Mouse (Mus musculus): ENCODE measurements around the gene Fnip1. TPM values are rescaled to one million over a fixed set of nuclear protein-coding genes. Genes with fewer than 3 reads are reported as not detected.
A peak's percentile ranks its signal among the peaks of the same experiment; 100 is the strongest.

The Fnip1 gene
- polyA plus RNA-seq, 1 experiment from 2014 or later = 10.6 TPM

DNA sequence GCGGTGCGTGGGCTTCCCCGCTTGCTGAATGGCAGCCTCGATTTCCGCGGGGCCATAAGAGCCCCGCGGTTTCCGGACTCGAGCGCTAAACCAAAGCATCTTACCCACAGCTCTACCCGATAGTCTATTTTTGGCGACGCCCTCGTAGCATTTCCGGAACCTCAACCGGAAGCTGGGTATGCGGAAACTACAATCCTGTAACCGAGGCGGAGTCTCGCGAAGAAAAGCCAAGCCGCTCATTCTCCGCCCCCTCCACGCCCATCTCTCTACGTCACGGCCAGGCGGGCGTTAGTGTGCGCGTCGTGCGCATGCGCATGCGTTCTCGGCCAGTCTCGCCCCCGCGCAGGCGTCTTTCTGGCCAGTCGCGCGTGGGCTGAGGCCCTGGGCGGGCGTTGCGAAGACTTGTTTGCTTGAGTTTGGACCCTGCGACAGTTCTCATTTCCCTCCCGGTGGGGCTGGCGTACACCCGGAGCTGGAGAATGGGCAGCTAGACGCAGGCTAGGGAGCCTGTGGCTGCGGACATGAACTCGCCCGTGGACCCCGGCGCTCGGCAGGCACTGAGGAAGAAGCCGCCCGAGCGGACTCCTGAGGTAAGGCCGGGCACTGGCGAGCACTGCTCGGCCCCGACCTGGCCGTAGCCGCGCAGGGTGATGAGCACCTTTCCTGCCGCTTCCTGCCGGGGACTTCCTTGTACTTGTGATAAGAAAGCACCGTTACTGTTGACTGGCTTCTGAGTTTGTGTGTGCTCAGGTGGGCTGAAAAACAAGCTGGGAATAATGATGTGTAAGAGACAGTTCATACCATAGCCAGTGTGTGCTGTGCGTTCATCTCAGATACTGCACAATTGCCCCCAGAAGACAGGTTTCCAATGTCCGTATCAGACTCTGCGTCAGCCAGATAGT, 84.8 kb downstream of the Fnip1 start, which contains the start of gene Rapgef6:
Rapgef6 (plus strand) TSS at position 319 of the 902 bp plus-strand sequence.
- under 1% methylated on average over 73 of the region's 73 CpGs for WGBS
- ATAC-seq (ENCODE audit: insufficient number of reproducible peaks, low FRiP score, low TSS enrichment, low read depth) = peak; percentile 98
- Histone ChIP-seq H3K4me2 (replicated peaks) (peak within 1 kb of the TSS; percentile 59), H3K27ac (replicated peaks) (peak within 1 kb of the TSS; percentile 99), H3K9me3 (replicated peaks) (no peaks in the 10 kb centered on the region), H3K9ac (peak within 1 kb of the TSS; percentile 85), H3K36me3 (no peaks in the 10 kb centered on the region), H3K4me3 (replicated peaks) (peak within 1 kb of the TSS; percentile 98), H3K4me1 (peaks cover 11% of the 10 kb centered on the region; the same call in 1 of the 2 replicates), H3K27me3 (no peaks in the 10 kb centered on the region)

DNA sequence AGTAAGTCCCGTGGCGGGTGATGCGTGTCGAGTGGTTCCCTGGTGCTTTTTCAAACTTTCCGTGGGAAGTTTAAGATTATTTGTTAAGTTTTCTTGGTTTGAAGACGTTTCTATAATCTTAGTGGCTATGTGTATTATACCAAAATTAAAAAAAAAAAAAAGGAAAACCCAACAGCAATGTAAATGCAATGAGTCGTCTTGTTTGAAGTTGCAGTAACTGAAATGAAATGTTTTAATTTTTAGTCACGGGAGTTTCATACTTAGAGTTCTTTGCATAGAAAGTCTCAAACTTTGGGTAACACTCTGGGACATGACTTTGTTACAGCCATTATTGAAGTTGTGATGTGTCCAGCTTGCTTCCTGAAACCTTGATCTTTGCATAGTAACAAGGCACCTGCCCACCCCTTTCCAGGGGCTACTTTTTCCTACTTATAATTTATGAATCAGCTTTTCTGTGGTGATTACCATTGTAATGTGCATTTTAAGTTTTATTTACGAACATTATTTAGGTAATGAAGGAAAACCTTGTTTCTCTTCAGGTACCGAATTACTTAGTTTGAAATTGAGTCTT, 85.5 kb downstream of the Fnip1 start:
- 14% methylated on average over 10 of the region's 10 CpGs for WGBS
- H3K27me3 ChIP-seq = no peaks in the 10 kb centered on the region
- peak overlapping the region; percentile 94 for H3K27ac ChIP-seq (replicated peaks)

DNA sequence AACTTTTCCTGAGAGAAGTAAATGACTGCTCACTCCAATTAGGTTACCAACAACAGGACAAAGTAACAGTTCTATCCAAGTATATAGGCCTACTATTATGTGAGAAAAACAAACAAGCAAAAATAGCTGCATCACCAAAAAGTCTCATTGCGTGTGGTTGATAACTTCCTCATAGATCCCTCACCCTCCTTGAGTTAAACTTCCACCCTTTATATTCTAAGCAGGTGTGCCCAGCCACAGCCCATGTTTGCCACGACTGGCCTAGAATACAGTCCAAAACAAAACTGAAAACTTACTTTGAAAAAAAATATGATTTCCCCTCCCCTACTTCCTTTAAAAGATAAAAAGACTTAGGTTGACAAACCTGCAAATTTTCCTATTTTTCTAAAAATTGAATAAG, 90.0 kb downstream of the Fnip1 start:
- WGBS = 69% methylated on average over 2 of the region's 2 CpGs
- Histone ChIP-seq H3K27ac (replicated peaks) (no peak overlapping the region), H3K9ac (no peak overlapping the region), H3K27me3 (no peaks in the 10 kb centered on the region), H3K9me3 (replicated peaks) (no peaks in the 10 kb centered on the region), H3K4me3 (replicated peaks) (no peak overlapping the region), H3K4me1 (peaks cover 11% of the 10 kb centered on the region; the same call in 1 of the 2 replicates), H3K4me2 (replicated peaks) (no peak overlapping the region), H3K36me3 (no peaks in the 10 kb centered on the region)
- ATAC-seq (ENCODE audit: insufficient number of reproducible peaks, low FRiP score, low TSS enrichment, low read depth) = no peak

More for the DNA sequence above, 85.5 kb downstream of the Fnip1 start:
- peak overlapping the region; percentile 59 for H3K4me2 ChIP-seq (replicated peaks)
- no peak for ATAC-seq (ENCODE audit: insufficient number of reproducible peaks, low FRiP score, low TSS enrichment, low read depth)
- H3K9ac ChIP-seq = peak overlapping the region; percentile 85
- H3K4me3 ChIP-seq (replicated peaks) = peak overlapping the region; percentile 98
- H3K36me3 ChIP-seq = no peaks in the 10 kb centered on the region
- H3K4me1 ChIP-seq = peaks cover 11% of the 10 kb centered on the region; the same call in 1 of the 2 replicates
- no peaks in the 10 kb centered on the region for H3K9me3 ChIP-seq (replicated peaks)

DNA sequence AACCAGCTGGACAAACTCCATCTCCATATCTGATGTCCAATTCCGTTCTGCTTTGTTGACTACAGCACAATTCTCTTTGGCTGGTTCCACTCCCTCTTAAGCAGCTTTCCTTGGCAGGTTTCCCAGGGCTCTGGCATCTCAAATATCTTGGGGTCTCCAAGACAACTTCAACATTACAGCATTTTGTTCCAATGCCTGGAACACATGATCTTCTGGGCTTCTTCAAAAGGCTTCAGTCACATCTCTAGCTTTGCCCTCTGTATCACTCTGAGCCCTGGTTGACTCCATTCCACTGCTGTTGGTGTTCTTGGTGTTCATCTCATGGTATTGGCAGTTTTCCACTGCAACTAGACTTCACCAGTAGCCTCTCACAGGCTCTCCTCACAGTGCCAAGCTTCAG, 92.4 kb downstream of the Fnip1 start:
- no peaks in the 10 kb centered on the region for H3K36me3 ChIP-seq
- H3K4me2 ChIP-seq (replicated peaks) = no peak overlapping the region
- no peaks in the 10 kb centered on the region for H3K9me3 ChIP-seq (replicated peaks)
- 0 out of 2 replicates have a peak, but pooled peaks cover 5% of the 10 kb centered on the region for H3K4me1 ChIP-seq
- WGBS = 41% methylated on average over 1 of the region's 1 CpGs
- H3K27me3 ChIP-seq = no peaks in the 10 kb centered on the region
- no peak overlapping the region for H3K4me3 ChIP-seq (replicated peaks)
- ATAC-seq (ENCODE audit: insufficient number of reproducible peaks, low FRiP score, low TSS enrichment, low read depth) = no peak
- H3K27ac ChIP-seq (replicated peaks) = peak overlapping the region; percentile 65; the same call in 1 of the 2 replicates
- no peak overlapping the region for H3K9ac ChIP-seq

DNA sequence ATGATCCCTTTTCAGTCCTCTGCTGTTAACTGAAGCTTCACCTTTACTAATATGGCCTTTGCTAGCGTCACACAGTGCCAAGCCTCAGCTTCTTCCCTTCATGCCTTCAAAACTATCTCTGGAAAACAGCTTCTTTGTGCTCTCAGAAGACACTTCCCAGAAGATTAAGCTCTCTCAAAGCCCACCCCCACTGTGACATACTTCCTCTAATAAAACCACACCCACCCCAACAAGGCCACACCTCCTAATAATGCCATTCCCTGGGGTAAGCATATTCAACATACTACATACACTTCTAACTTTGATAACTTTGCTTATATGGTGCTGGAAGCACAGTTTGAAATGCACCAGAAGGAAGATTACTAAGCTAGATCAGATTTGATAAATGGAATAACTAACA, 92.9 kb downstream of the Fnip1 start:
- H3K4me2 ChIP-seq (replicated peaks) = no peak overlapping the region
- H3K36me3 ChIP-seq = no peaks in the 10 kb centered on the region
- H3K27ac ChIP-seq (replicated peaks) = peak overlapping the region; percentile 65; the same call in 1 of the 2 replicates
- H3K9me3 ChIP-seq (replicated peaks) = no peaks in the 10 kb centered on the region
- no peaks in the 10 kb centered on the region for H3K27me3 ChIP-seq
- WGBS = 100% methylated on average over 1 of the region's 1 CpGs
- H3K4me3 ChIP-seq (replicated peaks) = no peak overlapping the region
- no peak overlapping the region for H3K9ac ChIP-seq
- H3K4me1 ChIP-seq = 0 out of 2 replicates have a peak, but pooled peaks cover 5% of the 10 kb centered on the region
- ATAC-seq (ENCODE audit: insufficient number of reproducible peaks, low FRiP score, low TSS enrichment, low read depth) = no peak

DNA sequence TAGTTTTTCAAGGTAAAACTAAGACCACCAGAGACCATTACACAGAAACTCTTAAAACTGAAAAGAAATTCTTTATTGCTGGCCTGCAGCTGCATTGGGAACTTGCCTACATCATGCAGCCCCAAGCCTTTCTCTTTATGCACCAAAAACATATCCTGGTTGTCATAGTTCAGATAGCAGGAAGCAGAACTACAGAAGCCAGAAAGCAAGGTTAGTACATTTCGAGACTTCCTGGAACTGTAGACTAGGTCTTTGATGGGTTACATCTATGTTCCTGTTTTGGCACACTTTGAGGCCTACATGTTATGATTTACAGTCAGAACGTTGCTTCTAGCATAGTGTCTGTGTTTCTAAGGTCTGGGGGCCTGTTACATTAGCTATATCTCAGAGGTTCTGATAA, 95.8 kb downstream of the Fnip1 start:
- Histone ChIP-seq H3K4me3 (replicated peaks) (no peak overlapping the region), H3K4me2 (replicated peaks) (no peak overlapping the region), H3K27ac (replicated peaks) (no peak overlapping the region), H3K9ac (no peak overlapping the region), H3K9me3 (replicated peaks) (no peaks in the 10 kb centered on the region), H3K36me3 (no peaks in the 10 kb centered on the region), H3K4me1 (0 out of 2 replicates have a peak, but pooled peaks cover 5% of the 10 kb centered on the region), H3K27me3 (no peaks in the 10 kb centered on the region)
- 85% methylated on average over 2 of the region's 2 CpGs for WGBS
- no peak for ATAC-seq (ENCODE audit: insufficient number of reproducible peaks, low FRiP score, low TSS enrichment, low read depth)

DNA sequence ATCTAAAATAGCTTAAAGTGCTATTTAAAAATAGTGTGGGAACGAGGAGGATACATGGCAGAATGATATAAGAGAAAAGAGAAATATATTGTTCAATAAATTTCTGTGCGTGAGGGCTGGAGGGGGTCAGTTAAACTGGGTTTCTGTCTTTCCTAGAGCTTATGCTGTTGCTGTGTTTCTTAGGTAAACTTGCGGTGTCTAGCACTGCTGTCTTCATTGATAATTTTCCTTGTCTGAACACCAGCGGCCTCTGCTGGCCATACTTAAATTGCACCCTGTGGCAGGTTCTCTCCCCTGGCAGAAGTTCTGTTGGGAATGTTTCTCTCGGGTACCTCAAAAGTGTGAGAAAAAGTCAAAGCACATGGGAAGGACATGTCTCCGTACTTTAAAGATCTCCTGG, 96.9 kb downstream of the Fnip1 start:
- 52% methylated on average over 6 of the region's 6 CpGs for WGBS
- no peak overlapping the region for H3K4me3 ChIP-seq (replicated peaks)
- no peaks in the 10 kb centered on the region for H3K36me3 ChIP-seq
- H3K4me2 ChIP-seq (replicated peaks) = no peak overlapping the region
- no peak overlapping the region for H3K27ac ChIP-seq (replicated peaks)
- H3K9ac ChIP-seq = no peak overlapping the region
- no peaks in the 10 kb centered on the region for H3K27me3 ChIP-seq
- no peaks in the 10 kb centered on the region for H3K9me3 ChIP-seq (replicated peaks)
- H3K4me1 ChIP-seq = 0 out of 2 replicates have a peak, but pooled peaks cover 5% of the 10 kb centered on the region
- no peak for ATAC-seq (ENCODE audit: insufficient number of reproducible peaks, low FRiP score, low TSS enrichment, low read depth)

DNA sequence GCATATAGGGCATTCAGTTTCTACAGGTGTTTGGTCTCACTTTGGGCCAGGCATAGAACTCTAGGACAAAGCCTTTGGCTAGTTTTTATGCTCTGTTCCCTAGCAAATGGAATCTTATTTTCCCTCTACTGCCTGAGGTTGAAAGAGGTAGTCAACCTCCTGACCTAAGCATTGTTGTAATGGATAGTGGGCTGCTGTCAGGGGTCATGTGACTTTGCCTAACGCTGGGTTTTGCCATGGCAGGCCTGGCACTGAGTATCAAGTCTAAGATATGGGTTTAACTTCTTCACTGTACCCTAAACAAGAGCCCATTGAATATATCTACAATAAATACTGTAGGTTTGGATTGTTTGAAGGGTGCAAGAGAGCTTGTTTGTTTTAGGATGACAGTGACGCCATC, 101.0 kb downstream of the Fnip1 start:
- 65% methylated on average over 2 of the region's 2 CpGs for WGBS
- no peak for ATAC-seq (ENCODE audit: insufficient number of reproducible peaks, low FRiP score, low TSS enrichment, low read depth)
- no peaks in the 10 kb centered on the region for H3K36me3 ChIP-seq
- H3K4me3 ChIP-seq (replicated peaks) = no peak overlapping the region
- H3K4me1 ChIP-seq = no peaks in the 10 kb centered on the region
- no peak overlapping the region for H3K9ac ChIP-seq
- no peak overlapping the region for H3K4me2 ChIP-seq (replicated peaks)
- no peaks in the 10 kb centered on the region for H3K27me3 ChIP-seq
- no peaks in the 10 kb centered on the region for H3K9me3 ChIP-seq (replicated peaks)
- no peak overlapping the region for H3K27ac ChIP-seq (replicated peaks)

DNA sequence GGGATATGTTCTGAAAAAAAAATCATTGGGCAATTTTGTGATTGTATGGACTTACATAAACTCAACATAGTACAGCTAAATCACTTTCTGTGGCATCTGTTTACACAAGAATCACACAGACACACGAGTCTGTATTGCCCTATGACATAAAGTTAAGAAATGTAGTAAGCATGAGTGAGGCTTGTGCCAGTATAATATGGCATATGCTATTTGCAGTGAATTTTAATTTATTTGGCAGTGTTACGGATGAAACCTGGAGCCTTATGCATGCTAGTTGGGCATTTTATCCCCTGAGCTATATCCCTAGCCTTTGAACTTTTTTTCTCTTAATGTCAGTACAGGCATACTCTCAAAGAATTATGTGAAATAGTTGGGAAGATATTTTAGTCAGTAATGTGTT, 101.5 kb downstream of the Fnip1 start:
- Histone ChIP-seq H3K4me2 (replicated peaks) (no peak overlapping the region), H3K4me3 (replicated peaks) (no peak overlapping the region), H3K36me3 (no peaks in the 10 kb centered on the region), H3K9me3 (replicated peaks) (no peaks in the 10 kb centered on the region), H3K27ac (replicated peaks) (no peak overlapping the region), H3K4me1 (no peaks in the 10 kb centered on the region), H3K9ac (no peak overlapping the region), H3K27me3 (no peaks in the 10 kb centered on the region)
- WGBS = 61% methylated on average over 2 of the region's 2 CpGs
- ATAC-seq (ENCODE audit: insufficient number of reproducible peaks, low FRiP score, low TSS enrichment, low read depth) = no peak

DNA sequence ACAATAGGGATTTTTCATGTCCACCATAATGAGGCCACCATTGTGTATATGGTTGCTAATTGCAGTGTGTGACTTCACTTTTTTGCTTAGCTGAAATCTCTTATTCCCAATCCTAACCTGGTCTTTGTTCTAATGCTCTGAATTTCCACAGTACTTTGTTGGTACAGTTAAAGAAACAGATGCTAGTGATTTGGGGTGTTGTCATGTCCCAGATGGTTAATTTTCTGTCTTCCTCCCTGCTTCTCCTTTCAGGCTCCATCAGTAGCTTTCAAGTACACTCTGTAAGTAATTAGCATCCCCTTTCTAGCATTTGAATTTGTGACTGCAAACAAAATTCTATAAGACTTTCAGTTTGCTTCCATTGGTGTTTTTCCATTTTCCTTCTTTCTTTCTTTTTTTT, 102.3 kb downstream of the Fnip1 start:
- Histone ChIP-seq H3K4me1 (no peaks in the 10 kb centered on the region), H3K27ac (replicated peaks) (no peak overlapping the region), H3K9ac (no peak overlapping the region), H3K27me3 (no peaks in the 10 kb centered on the region), H3K4me2 (replicated peaks) (no peak overlapping the region), H3K9me3 (replicated peaks) (no peaks in the 10 kb centered on the region), H3K36me3 (no peaks in the 10 kb centered on the region), H3K4me3 (replicated peaks) (no peak overlapping the region)
- ATAC-seq (ENCODE audit: insufficient number of reproducible peaks, low FRiP score, low TSS enrichment, low read depth) = no peak

DNA sequence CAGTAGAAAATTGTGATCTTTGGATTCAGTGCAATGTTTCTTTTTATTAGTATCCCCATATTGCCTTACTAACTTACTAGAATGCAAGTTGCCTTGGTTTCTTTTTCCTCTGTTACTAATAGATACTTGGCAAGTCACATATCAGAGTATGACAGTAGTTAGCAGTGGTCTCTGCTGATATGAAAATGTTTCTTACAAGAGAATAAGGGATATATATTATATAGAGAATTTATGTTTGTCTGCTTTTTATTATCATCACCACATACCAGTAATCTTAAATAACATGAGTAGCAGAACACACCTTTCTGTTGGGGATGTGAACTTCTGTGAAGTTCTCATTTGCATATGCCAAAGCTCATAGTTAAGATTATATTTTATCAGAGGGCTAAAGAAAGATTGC, 104.4 kb downstream of the Fnip1 start:
- H3K4me3 ChIP-seq (replicated peaks) = no peak overlapping the region
- no peaks in the 10 kb centered on the region for H3K36me3 ChIP-seq
- ATAC-seq (ENCODE audit: insufficient number of reproducible peaks, low FRiP score, low TSS enrichment, low read depth) = no peak
- no peaks in the 10 kb centered on the region for H3K9me3 ChIP-seq (replicated peaks)
- no peak overlapping the region for H3K4me2 ChIP-seq (replicated peaks)
- no peaks in the 10 kb centered on the region for H3K4me1 ChIP-seq
- no peak overlapping the region for H3K9ac ChIP-seq
- H3K27ac ChIP-seq (replicated peaks) = no peak overlapping the region
- H3K27me3 ChIP-seq = no peaks in the 10 kb centered on the region

Data from embryonic facial prominence, embryonic 15.5 days (tissue).